Mouse (Mus musculus): Measurements from ENCODE around the gene Crebbp. TPM values are rescaled to one million over a fixed set of nuclear protein-coding genes. Genes with fewer than 3 reads are reported as not detected.

Crebbp gene
- total and polyA plus RNA-seq, 2 experiments: 8.4 to 10.1 TPM

- 89% methylated on average over 4 of the region's 4 CpGs for WGBS
- TF ChIP-seq CTCF (IDR thresholded peaks at IDR 0.05; ENCODE audit: low read depth, low read length) (no peak), POLR2A (IDR thresholded peaks at IDR 0.05; ENCODE audit: extremely low read depth, insufficient read depth, low read length) (no peak)
- Histone ChIP-seq H3K36me3 (ENCODE audit: control insufficient read depth, insufficient read depth, low read length) (peaks cover 35% of the 10 kb centered on the region), H3K27ac (replicated peaks; ENCODE audit: insufficient read depth, low read depth, low read length) (no peak overlapping the region), H3K79me2 (ENCODE audit: control insufficient read depth, insufficient read depth, low read length) (no peaks in the 10 kb centered on the region), H3K4me3 (ENCODE audit: insufficient read depth, low read depth, low read length) (no peak overlapping the region), H3K9ac (ENCODE audit: low read depth, low read length) (no peak overlapping the region), H3K4me1 (ENCODE audit: control insufficient read depth, insufficient read depth, low read length) (no peaks in the 10 kb centered on the region), H3K27me3 (ENCODE audit: control insufficient read depth, insufficient read depth, low read length) (no peaks in the 10 kb centered on the region)
- DNase-seq (ENCODE audit: extremely low read depth, low read depth, low spot score): no peak
These were observed 148.9 kb downstream of the Crebbp start for GRCm38 (mm10) chr16:4064945-4065344.

DNA sequence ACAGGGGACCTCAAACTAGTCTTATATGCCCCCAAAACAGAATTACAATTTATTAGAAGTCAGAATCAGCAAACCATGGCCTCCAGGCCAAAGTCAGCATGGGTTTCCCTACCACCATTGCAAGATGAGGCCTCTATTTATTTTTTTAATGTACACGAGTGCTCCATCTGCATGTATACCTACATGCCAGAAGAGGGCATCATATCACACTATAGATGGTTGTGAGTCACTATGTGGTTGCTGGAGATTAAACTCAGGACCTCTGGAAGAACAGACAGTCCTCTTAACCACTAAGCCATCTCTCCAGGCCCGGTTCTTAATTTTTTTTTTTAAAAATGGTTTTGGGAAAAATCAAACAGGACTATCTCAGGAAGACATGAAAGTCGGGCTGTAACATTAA, 160.0 kb downstream of the Crebbp start:
- H3K79me2 ChIP-seq (ENCODE audit: control insufficient read depth, insufficient read depth, low read length): no peaks in the 10 kb centered on the region
- no peak for TF ChIP-seq CTCF (IDR thresholded peaks at IDR 0.05; ENCODE audit: low read depth, low read length)
- TF ChIP-seq POLR2A (IDR thresholded peaks at IDR 0.05; ENCODE audit: extremely low read depth, insufficient read depth, low read length): no peak
- H3K36me3 ChIP-seq (ENCODE audit: control insufficient read depth, insufficient read depth, low read length): peaks cover 44% of the 10 kb centered on the region
- H3K27ac ChIP-seq (replicated peaks; ENCODE audit: insufficient read depth, low read depth, low read length): no peak overlapping the region
- H3K9ac ChIP-seq (ENCODE audit: low read depth, low read length): no peak overlapping the region
- no peak for DNase-seq (ENCODE audit: extremely low read depth, low read depth, low spot score)
- H3K4me1 ChIP-seq (ENCODE audit: control insufficient read depth, insufficient read depth, low read length): no peaks in the 10 kb centered on the region
- no peak overlapping the region for H3K4me3 ChIP-seq (ENCODE audit: insufficient read depth, low read depth, low read length)
- H3K27me3 ChIP-seq (ENCODE audit: control insufficient read depth, insufficient read depth, low read length): no peaks in the 10 kb centered on the region
- 85% methylated on average over 3 of the region's 3 CpGs for WGBS

GRCm38 (mm10) chr16:4052601-4053000, 161.2 kb downstream of the Crebbp start:
- TF ChIP-seq POLR2A (IDR thresholded peaks at IDR 0.05; ENCODE audit: extremely low read depth, insufficient read depth, low read length) (no peak), CTCF (IDR thresholded peaks at IDR 0.05; ENCODE audit: low read depth, low read length) (no peak)
- no peak for DNase-seq (ENCODE audit: extremely low read depth, low read depth, low spot score)
- no peaks in the 10 kb centered on the region for H3K27me3 ChIP-seq (ENCODE audit: control insufficient read depth, insufficient read depth, low read length)
- H3K4me1 ChIP-seq (ENCODE audit: control insufficient read depth, insufficient read depth, low read length): no peaks in the 10 kb centered on the region
- H3K9ac ChIP-seq (ENCODE audit: low read depth, low read length): no peak overlapping the region
- no peak overlapping the region for H3K27ac ChIP-seq (replicated peaks; ENCODE audit: insufficient read depth, low read depth, low read length)
- H3K79me2 ChIP-seq (ENCODE audit: control insufficient read depth, insufficient read depth, low read length): no peaks in the 10 kb centered on the region
- H3K4me3 ChIP-seq (ENCODE audit: insufficient read depth, low read depth, low read length): no peak overlapping the region
- peaks cover 45% of the 10 kb centered on the region for H3K36me3 ChIP-seq (ENCODE audit: control insufficient read depth, insufficient read depth, low read length)
- 94% methylated on average over 4 of the region's 4 CpGs for WGBS

DNA sequence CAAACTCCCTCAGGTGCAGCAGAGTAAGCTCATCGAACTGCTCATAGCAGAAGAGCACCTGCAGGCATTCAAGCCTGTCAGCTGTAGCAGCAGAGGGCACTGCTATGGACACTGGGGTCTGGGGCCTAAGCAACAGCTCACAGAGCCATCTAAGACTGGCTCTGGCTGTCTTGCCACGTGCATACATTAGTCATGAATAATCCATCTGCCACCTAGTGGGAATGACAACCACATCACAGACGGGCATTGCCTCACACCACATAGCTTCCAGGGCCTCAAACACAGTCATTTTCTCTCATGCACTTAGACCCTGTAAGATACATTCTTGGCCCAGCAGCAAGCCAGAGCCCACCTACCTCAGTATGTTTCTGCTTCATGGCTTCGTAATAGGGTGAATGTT, 168.3 kb downstream of the Crebbp start:
- Histone ChIP-seq H3K4me1 (ENCODE audit: control insufficient read depth, insufficient read depth, low read length) (no peaks in the 10 kb centered on the region), H3K4me3 (ENCODE audit: insufficient read depth, low read depth, low read length) (no peak overlapping the region), H3K79me2 (ENCODE audit: control insufficient read depth, insufficient read depth, low read length) (no peaks in the 10 kb centered on the region), H3K36me3 (ENCODE audit: control insufficient read depth, insufficient read depth, low read length) (peaks cover 42% of the 10 kb centered on the region), H3K9ac (ENCODE audit: low read depth, low read length) (no peak overlapping the region), H3K27ac (replicated peaks; ENCODE audit: insufficient read depth, low read depth, low read length) (no peak overlapping the region), H3K27me3 (ENCODE audit: control insufficient read depth, insufficient read depth, low read length) (no peaks in the 10 kb centered on the region)
- WGBS: 87% methylated on average over 4 of the region's 4 CpGs
- DNase-seq (ENCODE audit: extremely low read depth, low read depth, low spot score): no peak
- TF ChIP-seq CTCF (IDR thresholded peaks at IDR 0.05; ENCODE audit: low read depth, low read length): no peak
- TF ChIP-seq POLR2A (IDR thresholded peaks at IDR 0.05; ENCODE audit: extremely low read depth, insufficient read depth, low read length): no peak

DNA sequence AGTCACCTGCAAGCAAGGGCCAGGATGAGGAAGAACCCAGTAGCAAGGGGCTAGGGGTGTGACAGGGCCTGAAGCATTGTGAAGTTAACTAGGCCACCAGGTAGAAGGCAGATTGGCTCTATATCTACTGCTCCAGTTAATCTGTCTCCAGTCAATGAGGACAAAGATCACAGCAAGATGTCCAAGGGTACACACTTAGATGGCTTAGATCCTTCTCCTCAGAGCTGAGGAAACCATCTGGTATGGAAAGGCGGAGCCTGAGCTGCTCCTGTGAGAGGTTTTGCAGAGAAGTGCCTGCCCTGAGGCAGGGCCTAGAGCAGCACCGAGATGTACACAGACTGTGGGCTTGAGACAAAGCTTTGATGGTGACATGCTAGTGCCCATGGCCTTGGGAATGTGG, 169.7 kb downstream of the Crebbp start:
- no peaks in the 10 kb centered on the region for H3K79me2 ChIP-seq (ENCODE audit: control insufficient read depth, insufficient read depth, low read length)
- no peak for DNase-seq (ENCODE audit: extremely low read depth, low read depth, low spot score)
- H3K27me3 ChIP-seq (ENCODE audit: control insufficient read depth, insufficient read depth, low read length): no peaks in the 10 kb centered on the region
- H3K9ac ChIP-seq (ENCODE audit: low read depth, low read length): no peak overlapping the region
- TF ChIP-seq POLR2A (IDR thresholded peaks at IDR 0.05; ENCODE audit: extremely low read depth, insufficient read depth, low read length) (no peak), CTCF (IDR thresholded peaks at IDR 0.05; ENCODE audit: low read depth, low read length) (no peak)
- WGBS: 88% methylated on average over 2 of the region's 2 CpGs
- H3K4me1 ChIP-seq (ENCODE audit: control insufficient read depth, insufficient read depth, low read length): no peaks in the 10 kb centered on the region
- H3K27ac ChIP-seq (replicated peaks; ENCODE audit: insufficient read depth, low read depth, low read length): no peak overlapping the region
- H3K36me3 ChIP-seq (ENCODE audit: control insufficient read depth, insufficient read depth, low read length): peaks cover 52% of the 10 kb centered on the region
- H3K4me3 ChIP-seq (ENCODE audit: insufficient read depth, low read depth, low read length): no peak overlapping the region

DNA sequence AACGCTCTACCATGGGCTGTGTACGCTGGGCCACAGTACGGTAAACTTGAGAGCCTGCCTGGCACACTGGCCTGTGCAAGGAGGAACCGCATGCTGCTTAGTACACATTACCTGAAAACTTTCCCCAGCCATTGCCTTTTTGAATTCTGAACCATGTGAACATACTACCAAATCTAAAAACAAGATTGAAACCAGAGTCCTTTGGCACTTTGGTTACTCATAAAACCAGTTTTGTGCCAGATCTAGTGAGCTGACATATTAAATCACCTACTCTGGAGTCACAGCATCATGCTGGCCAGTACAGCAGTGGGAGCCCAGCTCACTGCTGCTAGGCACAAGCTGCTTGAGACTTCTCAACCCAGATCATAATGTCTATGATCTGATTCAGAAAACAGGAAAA, 172.2 kb downstream of the Crebbp start:
- Histone ChIP-seq H3K27me3 (ENCODE audit: control insufficient read depth, insufficient read depth, low read length) (no peaks in the 10 kb centered on the region), H3K9ac (ENCODE audit: low read depth, low read length) (no peak overlapping the region), H3K4me1 (ENCODE audit: control insufficient read depth, insufficient read depth, low read length) (no peaks in the 10 kb centered on the region), H3K36me3 (ENCODE audit: control insufficient read depth, insufficient read depth, low read length) (peaks cover 50% of the 10 kb centered on the region), H3K4me3 (ENCODE audit: insufficient read depth, low read depth, low read length) (no peak overlapping the region), H3K27ac (replicated peaks; ENCODE audit: insufficient read depth, low read depth, low read length) (no peak overlapping the region), H3K79me2 (ENCODE audit: control insufficient read depth, insufficient read depth, low read length) (no peaks in the 10 kb centered on the region)
- DNase-seq (ENCODE audit: extremely low read depth, low read depth, low spot score): no peak
- TF ChIP-seq POLR2A (IDR thresholded peaks at IDR 0.05; ENCODE audit: extremely low read depth, insufficient read depth, low read length) (no peak), CTCF (IDR thresholded peaks at IDR 0.05; ENCODE audit: low read depth, low read length) (no peak)
- 97% methylated on average over 4 of the region's 4 CpGs for WGBS
